Mouse (Mus musculus): ENCODE results near the gene a. TPM values are rescaled to one million over a fixed set of nuclear protein-coding genes. Genes with fewer than 3 reads are reported as not detected.

The a gene
- polyA plus RNA-seq, 1 experiment from 2014 or later: 9.4 TPM

GRCm38 (mm10) chr2:154786776-154787175 lies 4.4 kb upstream of the a start:
- no peaks in the 10 kb centered on the region for H3K9me3 ChIP-seq
- no peak for ATAC-seq (ENCODE audit: insufficient number of reproducible peaks, insufficient read depth, low FRiP score, low TSS enrichment)
- 84% methylated on average over 11 of the region's 11 CpGs for WGBS
- H3K27me3 ChIP-seq: no peaks in the 10 kb centered on the region
- no peaks in the 10 kb centered on the region for H3K36me3 ChIP-seq
- no peak overlapping the region for H3K9ac ChIP-seq
- peaks cover 14% of the 10 kb centered on the region; the same call in 1 of the 2 replicates for H3K4me1 ChIP-seq
- no peak overlapping the region for H3K4me3 ChIP-seq
- H3K4me2 ChIP-seq (replicated peaks): no peak overlapping the region
- H3K27ac ChIP-seq: no peak overlapping the region

- Histone ChIP-seq H3K36me3 (no peaks in the 10 kb centered on the region), H3K4me3 (no peak overlapping the region), H3K4me1 (peaks cover 29% of the 10 kb centered on the region), H3K4me2 (replicated peaks) (no peak overlapping the region), H3K27ac (no peak overlapping the region), H3K9ac (no peak overlapping the region), H3K9me3 (no peaks in the 10 kb centered on the region), H3K27me3 (no peaks in the 10 kb centered on the region)
- no peak for ATAC-seq (ENCODE audit: insufficient number of reproducible peaks, insufficient read depth, low FRiP score, low TSS enrichment)
- 74% methylated on average over 6 of the region's 6 CpGs for WGBS
These were observed 1.8 kb upstream of the a start for GRCm38 (mm10) chr2:154789381-154789780.

- no peak overlapping the region; the same call in none of the 2 replicates for H3K27ac ChIP-seq
- no peak for ATAC-seq (ENCODE audit: insufficient number of reproducible peaks, insufficient read depth, low FRiP score, low TSS enrichment)
- peaks cover 31% of the 10 kb centered on the region for H3K4me1 ChIP-seq
- H3K4me2 ChIP-seq (replicated peaks): peak overlapping the region; percentile 62
- peak overlapping the region; percentile 93 for H3K4me3 ChIP-seq
- no peaks in the 10 kb centered on the region for H3K27me3 ChIP-seq
- no peaks in the 10 kb centered on the region for H3K36me3 ChIP-seq
- H3K9me3 ChIP-seq: no peaks in the 10 kb centered on the region
- 5% methylated on average over 14 of the region's 14 CpGs for WGBS
- no peak overlapping the region for H3K9ac ChIP-seq
These were observed 1.1 kb upstream of the a start for GRCm38 (mm10) chr2:154789977-154790655.

GRCm38 (mm10) chr2:154791661-154792642 lies 750 bp downstream of the a start:
- H3K27me3 ChIP-seq: no peaks in the 10 kb centered on the region
- H3K4me3 ChIP-seq: peak overlapping the region; percentile 93
- peak overlapping the region; percentile 97 for H3K27ac ChIP-seq
- H3K9me3 ChIP-seq: no peaks in the 10 kb centered on the region
- peak overlapping the region; percentile 98 for H3K9ac ChIP-seq
- no peaks in the 10 kb centered on the region for H3K36me3 ChIP-seq
- H3K4me1 ChIP-seq: peaks cover 39% of the 10 kb centered on the region
- peak overlapping the region; percentile 62 for H3K4me2 ChIP-seq (replicated peaks)
- WGBS: 1% methylated on average over 67 of the region's 67 CpGs
- ATAC-seq (ENCODE audit: insufficient number of reproducible peaks, insufficient read depth, low FRiP score, low TSS enrichment): 0 out of 2 replicates have a peak, but pooled peaks have one; percentile 22

- no peak overlapping the region for H3K27ac ChIP-seq
- no peak overlapping the region for H3K4me2 ChIP-seq (replicated peaks)
- no peak overlapping the region for H3K9ac ChIP-seq
- H3K9me3 ChIP-seq: no peaks in the 10 kb centered on the region
- no peak for ATAC-seq (ENCODE audit: insufficient number of reproducible peaks, insufficient read depth, low FRiP score, low TSS enrichment)
- H3K4me3 ChIP-seq: no peak overlapping the region
- WGBS: 80% methylated on average over 1 of the region's 1 CpGs
- peaks cover 3% of the 10 kb centered on the region; the same call in 1 of the 2 replicates for H3K36me3 ChIP-seq
- H3K27me3 ChIP-seq: no peaks in the 10 kb centered on the region
- peaks cover 15% of the 10 kb centered on the region; the same call in 1 of the 2 replicates for H3K4me1 ChIP-seq
These were observed 12.2 kb downstream of the a start for GRCm38 (mm10) chr2:154803372-154803771.

- Histone ChIP-seq H3K4me2 (replicated peaks) (no peak overlapping the region), H3K4me3 (no peak overlapping the region), H3K9me3 (no peaks in the 10 kb centered on the region), H3K27me3 (no peaks in the 10 kb centered on the region), H3K4me1 (peaks cover 15% of the 10 kb centered on the region; the same call in 1 of the 2 replicates), H3K9ac (no peak overlapping the region), H3K27ac (no peak overlapping the region), H3K36me3 (peaks cover 3% of the 10 kb centered on the region; the same call in 1 of the 2 replicates)
- ATAC-seq (ENCODE audit: insufficient number of reproducible peaks, insufficient read depth, low FRiP score, low TSS enrichment): no peak
- WGBS: 78% methylated on average over 4 of the region's 4 CpGs
These were observed 12.6 kb downstream of the a start for GRCm38 (mm10) chr2:154803845-154804244.

- Histone ChIP-seq H3K36me3 (no peaks in the 10 kb centered on the region), H3K27ac (no peak overlapping the region), H3K9me3 (no peaks in the 10 kb centered on the region), H3K27me3 (no peaks in the 10 kb centered on the region), H3K9ac (no peak overlapping the region), H3K4me1 (peaks cover 31% of the 10 kb centered on the region), H3K4me3 (no peak overlapping the region), H3K4me2 (replicated peaks) (no peak overlapping the region)
- ATAC-seq (ENCODE audit: insufficient number of reproducible peaks, insufficient read depth, low FRiP score, low TSS enrichment): no peak
- WGBS: 55% methylated on average over 1 of the region's 1 CpGs
These were observed 16.5 kb downstream of the a start for GRCm38 (mm10) chr2:154807689-154808088.

- no peak for ATAC-seq (ENCODE audit: insufficient number of reproducible peaks, insufficient read depth, low FRiP score, low TSS enrichment)
These were observed 18.0 kb downstream of the a start for GRCm38 (mm10) chr2:154809107-154809762.

GRCm38 (mm10) chr2:154810821-154811220 lies 19.6 kb downstream of the a start:
- Histone ChIP-seq H3K4me3 (no peak overlapping the region), H3K9ac (no peak overlapping the region), H3K4me1 (peaks cover 28% of the 10 kb centered on the region), H3K27ac (no peak overlapping the region), H3K36me3 (no peaks in the 10 kb centered on the region), H3K9me3 (no peaks in the 10 kb centered on the region), H3K27me3 (no peaks in the 10 kb centered on the region), H3K4me2 (replicated peaks) (no peak overlapping the region)
- WGBS: 38% methylated on average over 1 of the region's 1 CpGs
- no peak for ATAC-seq (ENCODE audit: insufficient number of reproducible peaks, insufficient read depth, low FRiP score, low TSS enrichment)

More at GRCm38 (mm10) chr2:154809107-154809762, 18.0 kb downstream of the a start:
- no peaks in the 10 kb centered on the region for H3K27me3 ChIP-seq
- no peak overlapping the region for H3K4me2 ChIP-seq (replicated peaks)
- H3K4me1 ChIP-seq: peaks cover 28% of the 10 kb centered on the region
- no peaks in the 10 kb centered on the region for H3K36me3 ChIP-seq
- no peaks in the 10 kb centered on the region for H3K9me3 ChIP-seq
- H3K27ac ChIP-seq: no peak overlapping the region
- WGBS: 92% methylated on average over 1 of the region's 1 CpGs
- no peak overlapping the region for H3K9ac ChIP-seq
- H3K4me3 ChIP-seq: no peak overlapping the region

- WGBS: 91% methylated on average over 2 of the region's 2 CpGs
- no peak overlapping the region for H3K27ac ChIP-seq
- H3K4me3 ChIP-seq: no peak overlapping the region
- peaks cover 30% of the 10 kb centered on the region for H3K4me1 ChIP-seq
- no peak overlapping the region for H3K9ac ChIP-seq
- H3K9me3 ChIP-seq: no peaks in the 10 kb centered on the region
- H3K27me3 ChIP-seq: no peaks in the 10 kb centered on the region
- H3K4me2 ChIP-seq (replicated peaks): no peak overlapping the region
- ATAC-seq (ENCODE audit: insufficient number of reproducible peaks, insufficient read depth, low FRiP score, low TSS enrichment): no peak
- H3K36me3 ChIP-seq: no peaks in the 10 kb centered on the region
These were observed 22.2 kb downstream of the a start for GRCm38 (mm10) chr2:154813426-154813825.

GRCm38 (mm10) chr2:154817089-154817488 lies 25.9 kb downstream of the a start:
- H3K9ac ChIP-seq: no peak overlapping the region
- H3K9me3 ChIP-seq: no peaks in the 10 kb centered on the region
- no peak overlapping the region for H3K4me3 ChIP-seq
- ATAC-seq (ENCODE audit: insufficient number of reproducible peaks, insufficient read depth, low FRiP score, low TSS enrichment): no peak
- no peak overlapping the region for H3K27ac ChIP-seq
- no peaks in the 10 kb centered on the region for H3K27me3 ChIP-seq
- peaks cover 24% of the 10 kb centered on the region for H3K4me1 ChIP-seq
- 27% methylated on average over 3 of the region's 3 CpGs for WGBS
- H3K4me2 ChIP-seq (replicated peaks): no peak overlapping the region
- no peaks in the 10 kb centered on the region for H3K36me3 ChIP-seq
